8 mouse cellular contexts compared by ENCODE assay signal in the genomic region with DNA sequence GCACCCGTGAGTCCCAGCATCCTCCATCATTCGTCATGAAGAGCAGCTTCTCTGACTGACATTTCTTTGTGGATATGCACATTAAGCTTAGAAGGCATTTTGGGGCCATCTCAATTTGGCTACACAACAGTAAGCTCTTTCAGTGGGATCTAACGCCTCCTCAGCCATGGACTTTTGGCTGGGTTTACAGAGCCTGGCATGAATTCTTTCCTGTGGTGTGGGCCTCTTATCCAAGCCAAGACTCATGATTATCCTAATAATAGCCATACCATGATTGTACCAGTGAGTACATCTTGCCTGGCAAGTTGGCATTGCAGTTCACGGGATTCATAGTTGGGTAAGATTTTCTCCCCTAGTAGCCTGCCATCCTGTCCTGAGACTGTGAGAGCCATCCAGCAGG.
DNase-seq lines count a peak whose midpoint lies in the region.
"Had no signal": no experiment of that assay in that cellular context is flagged by ENCODE, and none has a peak within 500 bp of the region (broad histone marks: within the 10 kb centered on the region; RNA-seq: fewer than 3 reads in every experiment).

No protein-coding gene starts in this region.

- DNase-seq in layer of hippocampus, adult 11-12 months (ENCODE audit: low spot score), result peak; percentile 16
- no peak for DNase-seq in layer of hippocampus, postnatal 36 days
- peak; percentile 82 for DNase-seq in cerebellum, adult 11 months
- peak; percentile 93 for DNase-seq in cerebellum, adult 9-11 months
- peak; percentile 16 for DNase-seq in heart, postnatal 4 days
- DNase-seq in kidney, postnatal 4 days, result no peak
- no peak for DNase-seq in spleen, adult 12 weeks (ENCODE audit: low spot score)
- DNase-seq: forebrain, postnatal 0 days had no signal

Comparison
In these comparisons a context has a peak if more than half of its experiments do, and no peak if none do; other contexts are left out.
1. DNase-seq: peak in layer of hippocampus, adult 11-12 months (single experiment), cerebellum, adult 11 months (single experiment), cerebellum, adult 9-11 months (single experiment) and heart, postnatal 4 days (single experiment); none in layer of hippocampus, postnatal 36 days (0 of 2), kidney, postnatal 4 days (0 of 2) and spleen, adult 12 weeks (single experiment).